Mouse (Mus musculus) gastrocnemius, postnatal 25 days (tissue): Measurements from ENCODE around the gene Acly. TPM values are rescaled to one million over a fixed set of nuclear protein-coding genes. Genes with fewer than 3 reads are reported as not detected.

ENCODE experiments used
- DNase-seq: peaks from one replicate; pipeline ENCODE4 v3.0.0; 2022
- microRNA-seq, 2 experiments: library from miRNA; unstranded; fragments of <30 nt; microRNA quantifications; one replicate each; pipeline ENCODE4 v1.2.0; 2021; ENCODE audit warnings: borderline replicate concordance in 2 of 2
- total RNA-seq, 2 experiments: library from RNA; stranded (reverse); gene quantifications; 1 replicate in 1 of 2; 2 replicates in 1 of 2; pipeline ENCODE4 v1.2.3; 2021

Gene Acly
- total RNA-seq, 2 experiments from 2014 or later, result 10.6 to 20.3 TPM

GRCm38 (mm10) chr11:100440691-100441522 is 86.9 kb downstream of the Acly start:
- peak; percentile 83 for DNase-seq

- no peak for DNase-seq
These were observed 89.9 kb downstream of the Acly start for GRCm38 (mm10) chr11:100437901-100438300.

- DNase-seq, result no peak
These were observed 92.0 kb downstream of the Acly start for GRCm38 (mm10) chr11:100435678-100436246.

- no peak for DNase-seq
These were observed 95.8 kb downstream of the Acly start for GRCm38 (mm10) chr11:100432002-100432401.

- no peak for DNase-seq
These were observed 97.7 kb downstream of the Acly start for GRCm38 (mm10) chr11:100430052-100430451.

GRCm38 (mm10) chr11:100428612-100429199 is 99.1 kb downstream of the Acly start:
- no peak for DNase-seq

GRCm38 (mm10) chr11:100426820-100427219 is 101.0 kb downstream of the Acly start:
- DNase-seq, result no peak

Small RNAs within 50 kb of the gene (microRNA-seq; reads per million reads assigned to microRNA genes)
- gene Gm27374 (0 reads per million in 2 experiments), gene Mir7116 (0 to 0.26 reads per million in 2 experiments)

Other genes starting within 250 kb of the Acly start
- gene Eif1, start 208.1 kb downstream of the Acly start, total RNA-seq, result 1,000 to 10,000 TPM; 1,016 to 1,083 TPM
- not detected for gene Gast, start 193.6 kb downstream of the Acly start, total RNA-seq
- gene Hap1, start 171.9 kb downstream of the Acly start, total RNA-seq, result under 1 TPM; 0.27 to 0.28 TPM
- 10 to 100 TPM; 72.0 to 79.8 TPM for gene Jup, start 130.2 kb downstream of the Acly start, total RNA-seq
- gene P3h4, start 113.2 kb downstream of the Acly start, total RNA-seq, result 1 to 10 TPM; 4.3 to 5.1 TPM
- gene Fkbp10, start 112.3 kb downstream of the Acly start, total RNA-seq, result 1 to 10 TPM; 7.5 to 10.0 TPM
- gene Nt5c3b, start 86.2 kb downstream of the Acly start, total RNA-seq, result 1 to 10 TPM; 8.2 to 8.5 TPM
- under 1 TPM; 0.43 to 0.49 TPM for gene Klhl10, start 86.1 kb downstream of the Acly start, total RNA-seq
- gene Klhl11, start 55.3 kb downstream of the Acly start, total RNA-seq, result 1 to 10 TPM; 3.8 to 3.9 TPM
- gene Ttc25, start 17.6 kb upstream of the Acly start, total RNA-seq, result under 1 TPM; 0.36 to 0.38 TPM
- 1 to 10 TPM; 8.6 to 9.6 TPM for gene Cnp, start 46.9 kb upstream of the Acly start, total RNA-seq
- 10 to 100 TPM; 19.9 to 21.5 TPM for gene Nkiras2, start 91.2 kb upstream of the Acly start, total RNA-seq
- gene Dnajc7, start 92.2 kb upstream of the Acly start, total RNA-seq, result 100 to 1,000 TPM; 123 to 126 TPM
- under 1 TPM; 0.31 to 0.70 TPM for gene Zfp385c, start 164.5 kb upstream of the Acly start, total RNA-seq
- 1 to 10 TPM in 1 of 2 experiments, under 1 TPM in 1; 0.77 to 1.2 TPM for gene Dhx58, start 176.3 kb upstream of the Acly start, total RNA-seq
- 10 to 100 TPM; 11.7 to 11.8 TPM for gene Kat2a, start 184.5 kb upstream of the Acly start, total RNA-seq
- not detected for gene Hspb9, start 185.8 kb upstream of the Acly start, total RNA-seq
- 10 to 100 TPM; 40.4 to 43.1 TPM for gene Rab5c, start 210.2 kb upstream of the Acly start, total RNA-seq
- gene Kcnh4, start 231.9 kb upstream of the Acly start, total RNA-seq, result not detected
- not detected for gene Hcrt, start 234.9 kb upstream of the Acly start, total RNA-seq
- 1 to 10 TPM; 4.8 to 4.9 TPM for gene Ghdc, start 243.0 kb upstream of the Acly start, total RNA-seq